In genomic region chr4:106679152-106679551, GRCm38 (mm10) we compare ENCODE assay signal across 9 mouse cellular contexts. TPM values are rescaled to one million over a fixed set of nuclear protein-coding genes. Genes with fewer than 3 reads are reported as not detected.
DNase-seq lines count a peak whose midpoint lies in the region; ATAC-seq and TF ChIP-seq lines count a peak whose summit lies in the region.
"Had no signal": no experiment of that assay in that cellular context is flagged by ENCODE, and none has a peak within 500 bp of the region (broad histone marks: within the 10 kb centered on the region; RNA-seq: fewer than 3 reads in every experiment).

No protein-coding gene starts in this region.

- H3K27me3 ChIP-seq in kidney, embryonic 14.5 days (ENCODE audit: control insufficient read depth, insufficient read depth, low read length) = no peaks in the 10 kb centered on the region
- no peaks in the 10 kb centered on the region for H3K27me3 ChIP-seq in embryonic facial prominence, embryonic 13.5 days
- no peaks in the 10 kb centered on the region for H3K27me3 ChIP-seq in hindbrain, postnatal 0 days (ENCODE audit: insufficient read depth, low read length)
- no peaks in the 10 kb centered on the region for H3K27me3 ChIP-seq in midbrain, embryonic 14.5 days (ENCODE audit: control insufficient read depth, insufficient read depth, low read length)

- no peak overlapping the region for H3K27ac ChIP-seq in kidney, embryonic 14.5 days (ENCODE audit: low read depth, low read length)
- no peak overlapping the region for H3K27ac ChIP-seq in embryonic facial prominence, embryonic 13.5 days
- no peak overlapping the region for H3K27ac ChIP-seq in hindbrain, postnatal 0 days
- H3K27ac ChIP-seq in midbrain, embryonic 14.5 days (replicated peaks; ENCODE audit: low read depth, low read length) = no peak overlapping the region

- no peak overlapping the region for H3K4me3 ChIP-seq in kidney, embryonic 14.5 days (ENCODE audit: low read length)
- peak overlapping the region; percentile 74 for H3K4me3 ChIP-seq in embryonic facial prominence, embryonic 13.5 days
- peak overlapping the region; percentile 92 for H3K4me3 ChIP-seq in hindbrain, postnatal 0 days (ENCODE audit: low read length)
- peak overlapping the region; percentile 77 for H3K4me3 ChIP-seq in midbrain, embryonic 14.5 days (replicated peaks; ENCODE audit: low read depth, low read length)

- H3K4me2 ChIP-seq in kidney, embryonic 14.5 days (replicated peaks; ENCODE audit: low read depth, low read length) = no peak overlapping the region
- H3K4me2 ChIP-seq in embryonic facial prominence, embryonic 13.5 days = peak overlapping the region; percentile 84
- H3K4me2 ChIP-seq in hindbrain, postnatal 0 days (ENCODE audit: low read depth, low read length) = peak overlapping the region; percentile 93
- peak overlapping the region; percentile 86 for H3K4me2 ChIP-seq in midbrain, embryonic 14.5 days (ENCODE audit: low read length)

- no peak for DNase-seq in kidney, postnatal 36 days
- no peak for DNase-seq in hindbrain, postnatal 0 days (ENCODE audit: low spot score)
- DNase-seq in midbrain, embryonic 14.5 days = no peak
- no peak for DNase-seq in thymus, postnatal 4 days
- no peak for DNase-seq in thymus, postnatal 25 days
- no peak for DNase-seq in cerebellum, adult 9-10 months

- peaks cover 25% of the 10 kb centered on the region for H3K36me3 ChIP-seq in kidney, embryonic 14.5 days (ENCODE audit: control insufficient read depth, insufficient read depth, low read length)
- H3K36me3 ChIP-seq in embryonic facial prominence, embryonic 13.5 days = peaks cover 27% of the 10 kb centered on the region
- peaks cover 7% of the 10 kb centered on the region for H3K36me3 ChIP-seq in hindbrain, postnatal 0 days (ENCODE audit: insufficient read depth, low read length)
- peaks cover 26% of the 10 kb centered on the region for H3K36me3 ChIP-seq in midbrain, embryonic 14.5 days (ENCODE audit: control insufficient read depth, insufficient read depth, low read length)

- peaks cover 4% of the 10 kb centered on the region for H3K4me1 ChIP-seq in kidney, embryonic 14.5 days (ENCODE audit: control insufficient read depth, insufficient read depth, low read length)
- peaks cover 11% of the 10 kb centered on the region for H3K4me1 ChIP-seq in embryonic facial prominence, embryonic 13.5 days
- peaks cover 6% of the 10 kb centered on the region; the same call in 1 of the 2 replicates for H3K4me1 ChIP-seq in hindbrain, postnatal 0 days (ENCODE audit: insufficient read depth, low read length)
- peaks cover 5% of the 10 kb centered on the region for H3K4me1 ChIP-seq in midbrain, embryonic 14.5 days (ENCODE audit: control insufficient read depth, insufficient read depth, low read length)

- no peak for TF ChIP-seq CTCF in hindbrain, postnatal 0 days (IDR thresholded peaks at IDR 0.05; ENCODE audit: low read depth)

- peak; percentile 44 for ATAC-seq in kidney, embryonic 14.5 days (ENCODE audit: low FRiP score, low TSS enrichment)
- no peak for ATAC-seq in embryonic facial prominence, embryonic 13.5 days (ENCODE audit: insufficient number of reproducible peaks, insufficient read depth, low FRiP score, low TSS enrichment, low read depth)
- no peak; the same call in 1 of the 2 replicates for ATAC-seq in hindbrain, postnatal 0 days
- ATAC-seq in midbrain, embryonic 14.5 days (ENCODE audit: low FRiP score, low TSS enrichment) = peak; percentile 18; the same call in 1 of the 2 replicates

- H3K9ac ChIP-seq in kidney, embryonic 14.5 days (ENCODE audit: low read depth, low read length) = no peak overlapping the region
- no peak overlapping the region; the same call in 1 of the 2 replicates for H3K9ac ChIP-seq in embryonic facial prominence, embryonic 13.5 days
- H3K9ac ChIP-seq in hindbrain, postnatal 0 days (replicated peaks; ENCODE audit: low read length) = peak overlapping the region; percentile 77; the same call in 1 of the 2 replicates
- no peak overlapping the region for H3K9ac ChIP-seq in midbrain, embryonic 14.5 days (replicated peaks; ENCODE audit: low read length)

- 40% methylated on average over 3 of the region's 3 CpGs for WGBS in kidney, embryonic 14.5 days
- WGBS in embryonic facial prominence, embryonic 13.5 days = 38% methylated on average over 3 of the region's 3 CpGs
- WGBS in hindbrain, postnatal 0 days = 55% methylated on average over 3 of the region's 3 CpGs
- WGBS in midbrain, embryonic 14.5 days = 36% methylated on average over 3 of the region's 3 CpGs

- H3K9me3 ChIP-seq in kidney, embryonic 14.5 days (ENCODE audit: control insufficient read depth, low read length) = no peaks in the 10 kb centered on the region
- H3K9me3 ChIP-seq in embryonic facial prominence, embryonic 13.5 days = no peaks in the 10 kb centered on the region
- H3K9me3 ChIP-seq in hindbrain, postnatal 0 days (ENCODE audit: low read length) = no peaks in the 10 kb centered on the region
- no peaks in the 10 kb centered on the region for H3K9me3 ChIP-seq in midbrain, embryonic 14.5 days (ENCODE audit: control insufficient read depth, low read length)

RNA-seq across cellular contexts. Expression of gene Ttc4, which starts 0.4 kb away (rescaled TPM):
- 60.9 and 90.5 TPM in 2 replicates for polyA plus RNA-seq in kidney, embryonic 14.5 days (2014; fragmentation: Nextera tagmentation; extraction: Ambion mirVana)
- polyA plus RNA-seq in embryonic facial prominence, embryonic 13.5 days (2015; fragmentation: Nextera tagmentation; extraction: Ambion mirVana) = 104 and 106 TPM in 2 replicates
- 106 and 118 TPM in 2 replicates for total RNA-seq in hindbrain, postnatal 0 days (2014; rRNA removed)
- 83.0 and 84.0 TPM in 2 replicates for polyA plus RNA-seq in hindbrain, postnatal 0 days (2015; fragmentation: Nextera tagmentation; extraction: Ambion mirVana)
- polyA plus RNA-seq in midbrain, embryonic 14.5 days (2014; fragmentation: Nextera tagmentation; extraction: Ambion mirVana) = 104 and 121 TPM in 2 replicates

RNA-seq across cellular contexts. Expression of gene Pars2, which starts 28.3 kb away (rescaled TPM):
- polyA plus RNA-seq in kidney, embryonic 14.5 days (2014; fragmentation: Nextera tagmentation; extraction: Ambion mirVana) = 10.9 and 14.0 TPM in 2 replicates
- 14.6 and 14.8 TPM in 2 replicates for polyA plus RNA-seq in embryonic facial prominence, embryonic 13.5 days (2015; fragmentation: Nextera tagmentation; extraction: Ambion mirVana)
- 8.4 and 12.1 TPM in 2 replicates for total RNA-seq in hindbrain, postnatal 0 days (2014; rRNA removed)
- 7.4 and 9.1 TPM in 2 replicates for polyA plus RNA-seq in hindbrain, postnatal 0 days (2015; fragmentation: Nextera tagmentation; extraction: Ambion mirVana)
- 7.8 and 8.8 TPM in 2 replicates for polyA plus RNA-seq in midbrain, embryonic 14.5 days (2014; fragmentation: Nextera tagmentation; extraction: Ambion mirVana)

RNA-seq across cellular contexts. Expression of gene Mroh7, which starts 51.6 kb away (rescaled TPM):
- polyA plus RNA-seq in kidney, embryonic 14.5 days (2014; fragmentation: Nextera tagmentation; extraction: Ambion mirVana) = 0.29 and 0.47 TPM in 2 replicates
- 0.44 and 0.58 TPM in 2 replicates for polyA plus RNA-seq in embryonic facial prominence, embryonic 13.5 days (2015; fragmentation: Nextera tagmentation; extraction: Ambion mirVana)
- 0.68 and 0.99 TPM in 2 replicates for total RNA-seq in hindbrain, postnatal 0 days (2014; rRNA removed)
- polyA plus RNA-seq in hindbrain, postnatal 0 days (2015; fragmentation: Nextera tagmentation; extraction: Ambion mirVana) = 0.59 and 0.98 TPM in 2 replicates
- polyA plus RNA-seq in midbrain, embryonic 14.5 days (2014; fragmentation: Nextera tagmentation; extraction: Ambion mirVana) = 0.26 and 0.43 TPM in 2 replicates
- total RNA-seq: neutrophil, adult 5-6 weeks had no signal

RNA-seq across cellular contexts. Expression of gene Fam151a, which starts 54.5 kb away (rescaled TPM):
- polyA plus RNA-seq in kidney, embryonic 14.5 days (2014; fragmentation: Nextera tagmentation; extraction: Ambion mirVana) = 3.6 and 4.5 TPM in 2 replicates
- 0.32 TPM in 1 of 2 replicates, not detected in the other for polyA plus RNA-seq in embryonic facial prominence, embryonic 13.5 days (2015; fragmentation: Nextera tagmentation; extraction: Ambion mirVana)
- total RNA-seq in hindbrain, postnatal 0 days (2014; rRNA removed) = not detected in 2 replicates
- polyA plus RNA-seq in hindbrain, postnatal 0 days (2015; fragmentation: Nextera tagmentation; extraction: Ambion mirVana) = not detected in 2 replicates
- not detected in 2 replicates for polyA plus RNA-seq in midbrain, embryonic 14.5 days (2014; fragmentation: Nextera tagmentation; extraction: Ambion mirVana)
- total RNA-seq: neutrophil, adult 5-6 weeks had no signal

RNA-seq across cellular contexts. Expression of gene Ttc22, which starts 56.9 kb away (rescaled TPM):
- 4.6 and 5.7 TPM in 2 replicates for polyA plus RNA-seq in kidney, embryonic 14.5 days (2014; fragmentation: Nextera tagmentation; extraction: Ambion mirVana)
- 1.8 TPM in 2 replicates for polyA plus RNA-seq in embryonic facial prominence, embryonic 13.5 days (2015; fragmentation: Nextera tagmentation; extraction: Ambion mirVana)
- 0.89 and 1.0 TPM in 2 replicates for total RNA-seq in hindbrain, postnatal 0 days (2014; rRNA removed)
- polyA plus RNA-seq in hindbrain, postnatal 0 days (2015; fragmentation: Nextera tagmentation; extraction: Ambion mirVana) = 1.8 and 2.3 TPM in 2 replicates
- polyA plus RNA-seq in midbrain, embryonic 14.5 days (2014; fragmentation: Nextera tagmentation; extraction: Ambion mirVana) = 3.3 and 3.5 TPM in 2 replicates
- total RNA-seq: neutrophil, adult 5-6 weeks had no signal

Comparison
In these comparisons a context has a peak if more than half of its experiments do, and no peak if none do; other contexts are left out.
1. ATAC-seq: peak in kidney, embryonic 14.5 days (single experiment) and midbrain, embryonic 14.5 days (single experiment); none in embryonic facial prominence, embryonic 13.5 days (single experiment) and hindbrain, postnatal 0 days (single experiment).